Mouse (Mus musculus) right cerebral cortex, postnatal 4 days (tissue): ENCODE data around the gene Rsph3a.
"Not testable (repeated sequence)": the region's sequence is repeated elsewhere in the genome, so short reads cannot be mapped to it uniquely, and the experiment has no call there.

Source experiments
- DNase-seq: peaks from one replicate; pipeline ENCODE4 v3.0.0-alpha.2; 2022

Gene Rsph3a

GRCm38 (mm10) chr17:7929279-7929678 is 16.1 kb upstream of the Rsph3a start:
- DNase-seq = no peak

DNA sequence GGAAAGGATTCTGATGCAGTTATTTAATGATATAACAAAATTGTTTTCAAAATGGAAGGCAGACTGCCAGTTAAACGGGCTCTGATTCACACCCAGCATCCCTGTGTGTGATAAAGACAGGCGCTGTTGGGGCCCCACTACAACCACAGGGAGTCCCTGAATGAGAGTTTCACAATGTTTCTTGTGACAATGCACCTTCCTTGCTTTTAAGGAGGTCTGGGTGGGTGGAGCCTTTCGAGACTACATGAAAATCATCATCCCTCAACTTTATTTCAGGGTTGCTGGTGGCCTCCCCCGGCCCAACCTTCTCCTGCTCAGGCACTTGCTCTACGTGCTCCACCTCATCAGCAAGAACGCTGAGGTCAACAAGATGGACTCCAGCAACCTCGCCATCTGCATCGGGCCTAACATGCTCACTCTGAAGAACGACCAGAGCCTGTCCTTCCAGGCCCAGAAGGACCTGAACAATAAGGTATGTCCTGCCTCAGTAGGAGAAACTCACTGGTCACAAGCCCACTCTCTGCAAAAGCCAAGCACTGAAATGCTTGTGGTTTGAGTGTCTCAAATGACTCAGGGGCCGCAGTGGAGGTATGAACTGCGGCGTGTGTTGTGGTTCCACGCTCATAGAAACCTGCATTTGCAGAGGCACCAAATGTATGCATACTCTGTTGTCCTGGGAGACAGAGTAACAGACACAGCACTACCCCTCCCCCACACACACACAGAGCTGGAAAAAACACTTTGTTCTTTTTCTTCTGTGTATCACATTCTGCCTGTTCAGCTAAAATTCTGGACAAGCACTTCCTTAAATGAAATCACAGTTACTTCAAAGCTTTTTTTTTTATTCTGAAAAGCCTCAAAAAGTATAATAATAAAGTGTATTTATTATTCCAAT is 14.1 kb upstream of the Rsph3a start:
- DNase-seq = no peak

GRCm38 (mm10) chr17:7932121-7932520 is 13.3 kb upstream of the Rsph3a start:
- DNase-seq = not testable (repeated sequence)

DNA sequence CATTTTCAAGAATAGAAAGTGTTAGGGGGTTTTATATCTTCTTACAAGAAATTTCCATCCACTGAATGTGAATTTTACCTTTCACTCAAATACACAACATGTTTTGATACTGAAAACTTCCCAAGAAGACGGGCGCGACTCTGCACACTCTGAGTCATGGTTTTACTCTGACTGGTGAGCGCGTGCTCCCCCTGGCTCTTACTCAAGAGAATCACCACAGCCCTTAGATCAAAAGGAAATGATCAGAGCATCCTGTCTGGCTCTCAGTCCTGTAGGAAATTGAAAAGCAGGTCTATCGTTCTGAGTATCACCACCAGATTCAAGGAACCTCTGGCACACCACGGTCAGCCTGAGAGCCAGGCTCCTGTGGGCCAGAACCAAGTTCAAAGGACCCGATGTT is 5.8 kb upstream of the Rsph3a start:
- peak; percentile 28 for DNase-seq

- DNase-seq = not testable (repeated sequence)
These were observed 726 bp downstream of the Rsph3a start for GRCm38 (mm10) chr17:7946053-7946627.

- DNase-seq = not testable (repeated sequence)
These were observed 5.9 kb downstream of the Rsph3a start for GRCm38 (mm10) chr17:7951333-7951732.

DNA sequence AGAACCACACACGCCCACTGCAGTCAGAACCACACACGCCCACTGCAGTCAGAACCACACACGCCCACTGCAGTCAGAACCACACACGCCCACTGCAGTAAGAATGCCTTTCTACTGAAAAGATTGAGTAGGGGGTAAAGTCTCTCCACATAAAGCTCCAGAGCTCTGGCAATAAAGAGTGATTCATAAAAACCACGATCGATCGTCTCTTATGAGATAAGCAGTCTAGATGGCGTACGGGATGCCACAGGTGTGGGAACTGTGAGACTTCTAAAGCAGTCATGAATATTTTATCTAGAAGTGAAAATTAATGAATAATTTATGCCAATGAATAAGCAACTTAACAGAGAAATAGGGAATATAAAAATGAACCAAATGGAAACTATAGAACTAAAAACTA is 11.8 kb downstream of the Rsph3a start:
- not testable (repeated sequence) for DNase-seq

- DNase-seq = not testable (repeated sequence)
These were observed 17.9 kb downstream of the Rsph3a start for GRCm38 (mm10) chr17:7963333-7963732.

- not testable (repeated sequence) for DNase-seq
These were observed 19.0 kb downstream of the Rsph3a start for GRCm38 (mm10) chr17:7964398-7964797.

- DNase-seq = not testable (repeated sequence)
These were observed 23.1 kb downstream of the Rsph3a start for GRCm38 (mm10) chr17:7968490-7968889.

- DNase-seq = not testable (repeated sequence)
These were observed 24.4 kb downstream of the Rsph3a start for GRCm38 (mm10) chr17:7969782-7970181.

- DNase-seq = not testable (repeated sequence)
These were observed 38.1 kb downstream of the Rsph3a start for GRCm38 (mm10) chr17:7983484-7983883.

DNA sequence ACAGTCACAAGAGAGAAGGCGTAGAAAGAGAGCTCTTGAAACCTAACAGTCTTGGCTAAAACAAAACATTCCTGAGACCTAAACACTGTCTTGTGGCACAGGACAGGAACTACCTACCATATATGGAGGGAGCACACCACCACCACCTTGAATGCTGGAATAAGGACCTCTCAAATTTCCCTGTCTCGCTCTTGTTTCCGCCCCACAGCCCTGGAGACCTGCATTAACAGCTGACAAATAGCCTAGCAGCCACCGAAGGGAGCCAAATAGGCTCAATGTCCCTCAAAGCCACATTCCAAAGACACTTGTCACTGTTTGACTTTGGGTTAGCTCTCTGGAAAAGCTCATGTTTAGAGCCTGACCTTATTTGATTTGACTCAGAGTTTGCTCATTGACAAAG is 40.2 kb downstream of the Rsph3a start:
- not testable (repeated sequence) for DNase-seq

- not testable (repeated sequence) for DNase-seq
These were observed 41.6 kb downstream of the Rsph3a start for GRCm38 (mm10) chr17:7987038-7987437.

DNA sequence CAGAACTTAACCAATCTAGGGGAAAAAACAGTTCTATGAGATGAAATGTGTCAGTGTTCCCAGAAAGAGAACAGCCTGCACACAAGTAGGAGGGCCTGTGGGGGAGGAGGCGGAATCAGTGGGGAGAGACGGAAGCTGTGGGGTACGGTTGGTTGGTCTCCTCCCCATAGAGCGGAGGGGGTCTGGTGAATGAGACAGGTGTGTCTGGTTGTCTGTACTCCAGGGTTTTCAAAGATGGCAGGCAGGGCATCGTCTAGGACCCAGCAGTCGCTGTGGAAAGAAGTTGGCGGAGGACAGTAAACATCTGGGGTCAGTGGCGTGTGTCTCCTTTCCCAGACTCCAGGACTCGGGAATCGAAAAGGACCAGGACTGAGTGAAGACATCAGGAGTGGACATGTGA is 57.8 kb downstream of the Rsph3a start:
- DNase-seq = not testable (repeated sequence)

GRCm38 (mm10) chr17:8006771-8007170 is 61.4 kb downstream of the Rsph3a start:
- DNase-seq = not testable (repeated sequence)

- not testable (repeated sequence) for DNase-seq
These were observed 64.2 kb downstream of the Rsph3a start for GRCm38 (mm10) chr17:8009565-8009964.

GRCm38 (mm10) chr17:8013974-8014373 is 68.6 kb downstream of the Rsph3a start:
- DNase-seq = not testable (repeated sequence)

GRCm38 (mm10) chr17:8022675-8023074 is 77.3 kb downstream of the Rsph3a start:
- DNase-seq = not testable (repeated sequence)

- DNase-seq = not testable (repeated sequence)
These were observed 82.2 kb downstream of the Rsph3a start for GRCm38 (mm10) chr17:8027475-8028168.
